ENCODE assay signal across 8 mouse cellular contexts in genomic region chr19:44292941-44293768, GRCm38 (mm10). TPM values are rescaled to one million over a fixed set of nuclear protein-coding genes. Genes with fewer than 3 reads are reported as not detected.
DNase-seq lines count a peak whose midpoint lies in the region; ATAC-seq and TF ChIP-seq lines count a peak whose summit lies in the region.

Gene Scd2, plus strand, starts transcription at chr19:44293674.

- peak within 1 kb of the TSS; percentile 98 for H3K9ac ChIP-seq in forebrain, embryonic 11.5 days (ENCODE audit: low read length)
- peak within 1 kb of the TSS; percentile 96 for H3K9ac ChIP-seq in hindbrain, postnatal 0 days (replicated peaks; ENCODE audit: low read length)
- peak within 1 kb of the TSS; percentile 83 for H3K9ac ChIP-seq in liver, embryonic 14.5 days (replicated peaks)
- peak within 1 kb of the TSS; percentile 85 for H3K9ac ChIP-seq in stomach, embryonic 15.5 days

- no peaks in the 10 kb centered on the region for H3K27me3 ChIP-seq in forebrain, embryonic 11.5 days (ENCODE audit: control insufficient read depth, insufficient read depth, low read length)
- no peaks in the 10 kb centered on the region for H3K27me3 ChIP-seq in hindbrain, postnatal 0 days (ENCODE audit: insufficient read depth, low read length)
- H3K27me3 ChIP-seq in liver, embryonic 14.5 days (ENCODE audit: control insufficient read depth, insufficient read depth, low read length) = no peaks in the 10 kb centered on the region
- no peaks in the 10 kb centered on the region for H3K27me3 ChIP-seq in stomach, embryonic 15.5 days (replicated peaks)

- H3K9me3 ChIP-seq in forebrain, embryonic 11.5 days (ENCODE audit: control insufficient read depth, low read length) = no peaks in the 10 kb centered on the region
- no peaks in the 10 kb centered on the region for H3K9me3 ChIP-seq in hindbrain, postnatal 0 days (ENCODE audit: low read length)
- H3K9me3 ChIP-seq in liver, embryonic 14.5 days (ENCODE audit: control insufficient read depth, low read length) = no peaks in the 10 kb centered on the region
- no peaks in the 10 kb centered on the region for H3K9me3 ChIP-seq in stomach, embryonic 15.5 days

- intact Hi-C loops in left cerebral cortex, adult 2 months (cut with DNase I) = no loop called here

- no peak for DNase-seq in left cerebral cortex, adult 2 months (ENCODE audit: extremely low spot score in 1 of 2, low spot score in 2 of 2)
- DNase-seq in left cerebral cortex, adult 11 months (ENCODE audit: low spot score) = no peak
- DNase-seq in forebrain, embryonic 11.5 days (ENCODE audit: low spot score) = no peak
- DNase-seq in hindbrain, postnatal 0 days (ENCODE audit: low spot score) = no peak
- DNase-seq in liver, embryonic 14.5 days (ENCODE audit: low read depth in 3 of 3, low spot score in 3 of 3) = no peak

- H3K4me1 ChIP-seq in forebrain, embryonic 11.5 days (replicated peaks; ENCODE audit: control insufficient read depth, insufficient read depth, low read length) = peaks cover 31% of the 10 kb centered on the region
- H3K4me1 ChIP-seq in hindbrain, postnatal 0 days (ENCODE audit: insufficient read depth, low read length) = peaks cover 29% of the 10 kb centered on the region
- H3K4me1 ChIP-seq in liver, embryonic 14.5 days (replicated peaks; ENCODE audit: control insufficient read depth in 2 of 2, insufficient read depth in 2 of 2, low read length in 1 of 2) = peaks cover 34 to 51% of the 10 kb centered on the region in 2 experiments
- peaks cover 38% of the 10 kb centered on the region for H3K4me1 ChIP-seq in stomach, embryonic 15.5 days

- peak within 1 kb of the TSS; percentile 99 for H3K27ac ChIP-seq in left cerebral cortex, adult 2 months
- peak within 1 kb of the TSS; percentile 99 for H3K27ac ChIP-seq in forebrain, embryonic 11.5 days (ENCODE audit: low read depth, low read length)
- peak within 1 kb of the TSS; percentile 97 for H3K27ac ChIP-seq in hindbrain, postnatal 0 days
- H3K27ac ChIP-seq in liver, embryonic 14.5 days = peak within 1 kb of the TSS; percentile 59
- peak within 1 kb of the TSS; percentile 98 for H3K27ac ChIP-seq in stomach, embryonic 15.5 days

- TF ChIP-seq EP300 in liver, embryonic 14.5 days (IDR thresholded peaks at IDR 0.05; ENCODE audit: low read depth) = no peak

- H3K4me2 ChIP-seq in forebrain, embryonic 11.5 days (ENCODE audit: low read depth, low read length, severe bottlenecking) = peak within 1 kb of the TSS; percentile 93
- peak within 1 kb of the TSS; percentile 100 for H3K4me2 ChIP-seq in hindbrain, postnatal 0 days (ENCODE audit: low read depth, low read length)
- H3K4me2 ChIP-seq in liver, embryonic 14.5 days (ENCODE audit: low read depth) = peak within 1 kb of the TSS; percentile 89
- peak within 1 kb of the TSS; percentile 93 for H3K4me2 ChIP-seq in stomach, embryonic 15.5 days

- WGBS in forebrain, embryonic 11.5 days = 2% methylated on average over 21 of the region's 21 CpGs
- 2% methylated on average over 21 of the region's 21 CpGs for WGBS in hindbrain, postnatal 0 days
- WGBS in liver, embryonic 14.5 days (ENCODE audit: insufficient replicate concordance) = 3% methylated on average over 21 of the region's 21 CpGs
- 2% methylated on average over 21 of the region's 21 CpGs for WGBS in stomach, embryonic 15.5 days

- ATAC-seq in activated CD4-positive, CD25-positive, alpha-beta regulatory T cell, adult 4 months = peak; percentile 22
- ATAC-seq in forebrain, embryonic 11.5 days (replicated peaks; ENCODE audit: low FRiP score) = peak; percentile 77
- no peak; the same call in 1 of the 2 replicates for ATAC-seq in hindbrain, postnatal 0 days
- peak; percentile 22; the same call in 1 of the 2 replicates for ATAC-seq in liver, embryonic 14.5 days (ENCODE audit: insufficient read depth)
- peak; percentile 7; the same call in 1 of the 2 replicates for ATAC-seq in stomach, embryonic 15.5 days (ENCODE audit: insufficient read depth, low FRiP score, low read depth)
- ATAC-seq in cerebellum, adult (ENCODE audit: insufficient number of reproducible peaks, low FRiP score, low TSS enrichment) = no peak

- H3K36me3 ChIP-seq in forebrain, embryonic 11.5 days (ENCODE audit: control insufficient read depth, insufficient read depth, low read length) = peaks cover 8% of the 10 kb centered on the region; the same call in 1 of the 2 replicates
- no peaks in the 10 kb centered on the region; the same call in 1 of the 2 replicates for H3K36me3 ChIP-seq in hindbrain, postnatal 0 days (ENCODE audit: insufficient read depth, low read length)
- peaks cover 21% of the 10 kb centered on the region for H3K36me3 ChIP-seq in liver, embryonic 14.5 days (replicated peaks; ENCODE audit: control insufficient read depth, insufficient read depth, low read depth)
- H3K36me3 ChIP-seq in stomach, embryonic 15.5 days = peaks cover 17% of the 10 kb centered on the region

- no peak for TF ChIP-seq CTCF in left cerebral cortex, adult 2 months (IDR thresholded peaks at IDR 0.05)
- no peak for TF ChIP-seq CTCF in hindbrain, postnatal 0 days (IDR thresholded peaks at IDR 0.05; ENCODE audit: low read depth)
- no peak for TF ChIP-seq CTCF in liver, embryonic 14.5 days (IDR thresholded peaks at IDR 0.05; ENCODE audit: low read depth)

- H3K4me3 ChIP-seq in left cerebral cortex, adult 2 months = peak within 1 kb of the TSS; percentile 94
- peak within 1 kb of the TSS; percentile 93 for H3K4me3 ChIP-seq in forebrain, embryonic 11.5 days (ENCODE audit: low read depth, low read length)
- peak within 1 kb of the TSS; percentile 95 for H3K4me3 ChIP-seq in hindbrain, postnatal 0 days (ENCODE audit: low read length)
- H3K4me3 ChIP-seq in liver, embryonic 14.5 days (ENCODE audit: insufficient read depth in 1 of 2, low read depth in 2 of 2, low read length in 2 of 2) = peak within 1 kb of the TSS; percentile 77 to 81
- H3K4me3 ChIP-seq in stomach, embryonic 15.5 days (replicated peaks) = peak within 1 kb of the TSS; percentile 66

RNA-seq across cellular contexts. Expression of gene Scd2, which starts in this region (rescaled TPM):
- 100 to 1,000 TPM; 580 to 609 TPM for total RNA-seq in left cerebral cortex, adult 2 months (2021)
- 10 to 100 TPM; 37.3 to 47.1 TPM for polyA plus RNA-seq in activated CD4-positive, CD25-positive, alpha-beta regulatory T cell, adult 4 months (2017; shearing (Covaris generic))
- 433 and 466 TPM in 2 replicates for polyA plus RNA-seq in forebrain, embryonic 11.5 days (2014; fragmentation: Nextera tagmentation; extraction: Ambion mirVana)
- total RNA-seq in hindbrain, postnatal 0 days (2014; rRNA removed) = 1,071 and 1,235 TPM in 2 replicates
- 274 and 291 TPM in 2 replicates for polyA plus RNA-seq in hindbrain, postnatal 0 days (2015; fragmentation: Nextera tagmentation; extraction: Ambion mirVana)
- polyA plus RNA-seq in liver, embryonic 14.5 days (2012; rRNA removed) = 84.0 and 116 TPM in 2 replicates
- polyA plus RNA-seq in liver, embryonic 14.5 days (2014; fragmentation: Nextera tagmentation; extraction: Ambion mirVana) = 80.4 and 95.4 TPM in 2 replicates
- 266 and 297 TPM in 2 replicates for polyA plus RNA-seq in stomach, embryonic 15.5 days (2015; fragmentation: Nextera tagmentation; extraction: Ambion mirVana)

Comparison
In these comparisons a context has a peak if more than half of its experiments do, and no peak if none do; other contexts are left out.
1. ATAC-seq: peak in activated CD4-positive, CD25-positive, alpha-beta regulatory T cell, adult 4 months (single experiment), forebrain, embryonic 11.5 days (single experiment), liver, embryonic 14.5 days (single experiment) and stomach, embryonic 15.5 days (single experiment); none in hindbrain, postnatal 0 days (single experiment) and cerebellum, adult (single experiment).
2. Peak in every context shown above with its lines, with median percentiles within 50 percentile points of each other: H3K27ac ChIP-seq, H3K4me3 ChIP-seq, H3K4me2 ChIP-seq and H3K9ac ChIP-seq.